Mouse (Mus musculus) testis, postnatal 14 days (tissue): ENCODE data around the gene Crb3.

Experiments
- DNase-seq: peaks from one replicate; pipeline ENCODE4 v3.0.0; 2021; ENCODE audit warnings: low spot score

The Crb3 gene

DNA sequence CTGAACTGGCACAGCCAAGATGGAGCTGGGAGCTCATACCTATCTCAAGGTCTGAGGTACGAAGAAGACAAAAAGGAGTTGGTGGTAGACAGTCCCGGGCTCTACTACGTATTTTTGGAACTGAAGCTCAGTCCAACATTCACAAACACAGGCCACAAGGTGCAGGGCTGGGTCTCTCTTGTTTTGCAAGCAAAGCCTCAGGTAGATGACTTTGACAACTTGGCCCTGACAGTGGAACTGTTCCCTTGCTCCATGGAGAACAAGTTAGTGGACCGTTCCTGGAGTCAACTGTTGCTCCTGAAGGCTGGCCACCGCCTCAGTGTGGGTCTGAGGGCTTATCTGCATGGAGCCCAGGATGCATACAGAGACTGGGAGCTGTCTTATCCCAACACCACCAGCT is 48.2 kb downstream of the Crb3 start:
- DNase-seq, result no peak

DNA sequence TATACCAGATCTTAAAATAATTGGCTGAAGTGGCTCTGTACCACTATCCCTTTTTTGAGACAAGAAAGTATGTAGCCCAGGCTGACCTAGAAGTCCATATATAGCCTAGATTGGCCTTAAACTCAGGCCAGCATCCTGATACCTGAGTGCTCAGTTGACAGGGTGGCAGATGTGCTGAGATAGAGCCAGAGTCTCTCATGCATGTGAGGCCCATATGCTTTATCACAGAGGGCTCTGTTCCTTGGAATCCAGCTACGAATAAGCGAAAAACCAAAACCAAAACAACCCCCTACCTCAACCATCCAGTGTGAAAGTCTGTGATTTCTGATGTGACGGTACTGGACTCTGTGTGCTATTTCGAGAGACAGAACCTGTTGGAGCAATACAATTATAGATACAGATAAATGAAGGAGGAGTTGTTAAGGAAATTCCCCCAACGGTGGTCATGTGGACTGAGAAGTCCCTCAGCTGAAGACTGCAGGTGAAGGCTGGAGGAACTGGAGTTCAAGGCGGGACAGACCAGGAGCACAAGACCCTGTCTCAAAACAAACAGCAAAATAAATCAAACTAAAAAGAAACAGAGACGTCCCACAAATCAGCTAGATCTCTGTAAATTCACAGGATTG is 49.2 kb downstream of the Crb3 start:
- no peak for DNase-seq

- no peak for DNase-seq
Observed at GRCm38 (mm10) chr17:57108666-57109171, 49.8 kb downstream of the Crb3 start.

DNA sequence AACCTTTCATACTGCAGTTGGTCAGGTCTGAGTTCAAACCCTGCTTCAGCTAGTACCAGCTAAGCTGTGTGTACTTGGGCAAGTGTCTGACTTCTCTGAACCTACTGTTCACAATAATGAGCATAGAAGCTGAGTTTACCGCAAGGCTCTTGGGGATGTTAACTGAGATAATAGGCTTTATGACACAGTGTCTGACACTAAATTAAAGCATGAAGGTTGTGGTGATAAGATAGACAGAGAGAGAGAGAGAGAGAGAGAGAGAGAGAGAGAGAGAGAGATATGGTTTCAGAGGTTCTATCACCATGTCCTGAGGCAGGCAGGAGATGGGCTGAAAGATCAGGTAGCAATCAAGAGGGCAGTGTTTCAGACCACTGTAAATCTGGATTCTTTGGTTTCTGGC is 51.1 kb downstream of the Crb3 start:
- no peak for DNase-seq

DNA sequence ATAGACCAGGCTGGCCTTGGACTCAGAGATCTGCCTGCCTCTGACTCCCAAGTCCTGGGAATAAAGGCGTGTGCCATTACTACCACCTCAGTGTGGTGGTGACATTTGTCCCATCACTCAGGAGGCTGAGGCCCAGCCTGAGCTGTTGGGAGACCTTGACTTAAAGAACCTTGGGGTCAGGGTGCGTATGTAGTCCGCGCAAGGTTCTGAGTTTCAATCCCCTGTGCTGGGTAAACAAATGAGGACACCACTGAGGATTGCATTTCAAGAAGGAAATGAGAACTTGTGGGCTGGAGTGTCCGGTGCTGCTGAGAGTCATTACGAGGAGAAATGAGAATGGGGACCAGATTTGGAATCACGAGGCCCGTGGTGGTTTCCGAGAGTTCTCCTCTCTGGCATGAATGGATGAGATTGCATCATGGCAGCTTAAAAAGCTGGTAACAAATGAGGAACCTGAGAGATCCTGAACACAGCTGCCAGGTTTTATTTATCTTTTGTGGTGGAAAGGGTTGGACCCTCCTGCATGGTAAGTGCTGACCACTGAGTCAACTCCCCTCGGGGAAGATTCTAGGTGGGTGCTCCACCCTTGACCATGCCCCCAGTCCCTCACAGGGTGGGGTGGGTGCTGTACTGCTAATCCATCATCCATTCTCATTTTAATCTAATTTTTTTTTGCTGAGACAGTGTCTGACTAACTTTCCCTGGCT is 54.0 kb downstream of the Crb3 start:
- DNase-seq, result no peak
